ENCODE assay signal across 8 mouse cellular contexts in the genomic region with DNA sequence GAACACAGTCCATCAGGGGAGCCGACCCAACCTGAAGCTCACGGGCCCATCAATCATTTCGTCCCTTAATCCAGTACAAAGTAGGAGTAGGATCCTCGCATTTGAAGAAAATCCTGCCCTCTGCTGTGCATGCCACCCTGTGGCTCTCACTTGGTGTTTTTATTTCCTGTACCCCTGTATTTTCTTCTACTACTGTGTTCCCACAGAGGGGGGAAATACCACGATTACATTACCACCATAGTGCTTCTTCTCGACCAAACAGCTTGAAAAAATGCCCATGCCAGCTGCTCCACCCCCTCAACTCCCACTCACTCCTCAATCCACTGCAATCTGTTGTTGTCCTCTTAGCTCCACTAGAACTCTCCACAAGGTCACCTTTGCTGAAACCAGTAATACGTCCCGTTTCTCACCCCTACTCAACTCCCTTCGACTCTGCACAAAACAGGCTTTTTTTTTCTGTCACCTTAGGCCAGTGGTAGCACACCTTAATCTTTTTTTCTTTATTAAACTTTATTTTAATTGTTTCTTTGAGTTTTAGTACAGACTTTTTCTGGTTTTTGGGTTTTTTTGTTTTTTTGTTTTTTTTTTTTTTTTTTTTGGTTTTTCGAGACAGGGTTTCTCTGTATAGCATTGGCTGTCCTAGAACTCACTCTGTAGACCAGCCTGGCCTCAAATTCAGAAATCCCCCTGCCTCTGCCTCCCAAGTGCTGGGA. TPM values are rescaled to one million over a fixed set of nuclear protein-coding genes. Genes with fewer than 3 reads are reported as not detected.
A peak's percentile ranks its signal among the peaks of the same experiment; 100 is the strongest.
DNase-seq lines count a peak whose midpoint lies in the region; ATAC-seq and TF ChIP-seq lines count a peak whose summit lies in the region.

No protein-coding gene starts in this region.

- peaks cover 22% of the 10 kb centered on the region for H3K36me3 ChIP-seq in kidney, embryonic 15.5 days
- peaks cover 14 to 24% of the 10 kb centered on the region in 2 experiments for H3K36me3 ChIP-seq in CH12.LX (replicated peaks in 1 of 2; ENCODE audit: control insufficient read depth in 1 of 2, insufficient read depth in 1 of 2, low read length in 1 of 2)
- H3K36me3 ChIP-seq in midbrain, postnatal 0 days (ENCODE audit: insufficient read depth, low read length): 0 out of 2 replicates have a peak, but pooled peaks cover 5% of the 10 kb centered on the region

- peak overlapping the region; percentile 65 for H3K4me2 ChIP-seq in kidney, embryonic 15.5 days
- H3K4me2 ChIP-seq in CH12.LX (ENCODE audit: insufficient read depth, low read depth, poor library complexity, severe bottlenecking): peak overlapping the region; percentile 60; the same call in 1 of the 2 replicates
- H3K4me2 ChIP-seq in midbrain, postnatal 0 days (ENCODE audit: low read depth, low read length, poor library complexity, severe bottlenecking): peak overlapping the region; percentile 46

- DNase-seq in kidney, adult 18-20 months: no peak
- DNase-seq in CH12.LX (ENCODE audit: extremely low read depth): no peak
- peak; percentile 63 for DNase-seq in brain, adult 2 months (ENCODE audit: low read depth, low spot score)
- peak; percentile 61 for DNase-seq in induced T-regulatory cell, adult 2 months (ENCODE audit: low read depth)
- peak; percentile 10 for DNase-seq in midbrain, postnatal 0 days (ENCODE audit: low spot score)
- no peak for DNase-seq in adrenal gland, postnatal 4 days (ENCODE audit: low spot score in 2 of 2)
- DNase-seq in gastrocnemius, postnatal 36 days: no peak

- TF ChIP-seq POLR2A in CH12.LX (IDR thresholded peaks at IDR 0.05; ENCODE audit: low read depth, low read length): no peak

- WGBS in kidney, embryonic 15.5 days: 82% methylated on average over 10 of the region's 10 CpGs
- WGBS in midbrain, postnatal 0 days: 78% methylated on average over 10 of the region's 10 CpGs

- peak in 1 of 2 experiments; percentile 8; a peak in 1 of 4 replicates for TF ChIP-seq CTCF in CH12.LX (conservative IDR thresholded peaks at IDR 0.05 in 1 of 2, IDR thresholded peaks at IDR 0.05 in 1 of 2; ENCODE audit: low read depth in 2 of 2, low read length in 2 of 2)
- no peak; the same call in 1 of the 2 replicates for TF ChIP-seq CTCF in midbrain, postnatal 0 days (IDR thresholded peaks at IDR 0.05)

- H3K9me3 ChIP-seq in kidney, embryonic 15.5 days (replicated peaks): no peaks in the 10 kb centered on the region
- no peaks in the 10 kb centered on the region for H3K9me3 ChIP-seq in CH12.LX (replicated peaks; ENCODE audit: low read length)
- no peaks in the 10 kb centered on the region for H3K9me3 ChIP-seq in midbrain, postnatal 0 days (ENCODE audit: low read length)

- dilution Hi-C loops in CH12.LX (cut with MboI; ENCODE audit: extremely low pct_ligation_motif_present, extremely low pct_unique_long_range_greater_than_20kb, low sequenced_read_pairs): no loop called here

- no peak overlapping the region for H3K9ac ChIP-seq in kidney, embryonic 15.5 days
- no peak overlapping the region for H3K9ac ChIP-seq in CH12.LX (ENCODE audit: insufficient read depth, low read depth)
- 0 out of 2 replicates have a peak overlapping the region, but pooled peaks have one; percentile 15 for H3K9ac ChIP-seq in midbrain, postnatal 0 days (replicated peaks; ENCODE audit: low read length, poor library complexity, severe bottlenecking)

- peaks cover 26% of the 10 kb centered on the region for H3K4me1 ChIP-seq in kidney, embryonic 15.5 days
- peaks cover 9 to 39% of the 10 kb centered on the region in 2 experiments; a peak in 3 of 4 replicates for H3K4me1 ChIP-seq in CH12.LX (ENCODE audit: control insufficient read depth in 1 of 2, insufficient read depth in 2 of 2)
- 0 out of 2 replicates have a peak, but pooled peaks cover 4% of the 10 kb centered on the region for H3K4me1 ChIP-seq in midbrain, postnatal 0 days (ENCODE audit: insufficient read depth, low read length)

- peak overlapping the region; percentile 99 for H3K4me3 ChIP-seq in kidney, embryonic 15.5 days (replicated peaks)
- H3K4me3 ChIP-seq in CH12.LX (replicated peaks in 1 of 3; ENCODE audit: low read depth in 2 of 3, low read length in 2 of 3, poor library complexity in 1 of 3): peak overlapping the region in 2 of 3 experiments; percentile 45 to 82
- H3K4me3 ChIP-seq in midbrain, postnatal 0 days (ENCODE audit: low read depth, low read length): peak overlapping the region; percentile 76

- no peak for TF ChIP-seq EP300 in CH12.LX (IDR thresholded peaks at IDR 0.05; ENCODE audit: low read length)

- peaks cover 37% of the 10 kb centered on the region for H3K79me2 ChIP-seq in CH12.LX (replicated peaks; ENCODE audit: control insufficient read depth, extremely low read depth, insufficient read depth, poor library complexity, severe bottlenecking)

- TF ChIP-seq RAD21 in CH12.LX (IDR thresholded peaks at IDR 0.05; ENCODE audit: low read depth, low read length): no peak

- no peaks in the 10 kb centered on the region for H3K27me3 ChIP-seq in kidney, embryonic 15.5 days
- no peaks in the 10 kb centered on the region for H3K27me3 ChIP-seq in CH12.LX (replicated peaks)
- H3K27me3 ChIP-seq in midbrain, postnatal 0 days (ENCODE audit: insufficient read depth, low read length): no peaks in the 10 kb centered on the region

- ATAC-seq in kidney, embryonic 15.5 days (replicated peaks; ENCODE audit: low FRiP score): no peak
- ATAC-seq in midbrain, postnatal 0 days (ENCODE audit: low FRiP score): no peak

- in situ Hi-C loops in CH12.LX (cut with MboI; ENCODE audit: low pct_ligation_motif_present, low pct_unique_long_range_greater_than_20kb, low sequenced_read_pairs): no loop called here

- intact Hi-C loops in gastrocnemius, postnatal 36 days (cut with DNase I): no loop called here

- H3K27ac ChIP-seq in kidney, embryonic 15.5 days: peak overlapping the region; percentile 100
- H3K27ac ChIP-seq in CH12.LX (ENCODE audit: insufficient read depth, low read depth): peak overlapping the region; percentile 94
- peak overlapping the region; percentile 99 for H3K27ac ChIP-seq in midbrain, postnatal 0 days (ENCODE audit: low read depth, low read length)

TF ChIP-seq in CH12.LX, 34 proteins besides CTCF, POLR2A, EP300 and RAD21:
- no peak for TF ChIP-seq SIN3A (IDR thresholded peaks at IDR 0.05; ENCODE audit: low read length)
- peak; percentile 8; the same call in 1 of the 2 replicates for TF ChIP-seq ZNF384 (IDR thresholded peaks at IDR 0.05; ENCODE audit: low read depth, low read length)

RNA-seq across cellular contexts. Expression of a gene that starts 0.9 kb away (rescaled TPM):
- polyA plus RNA-seq in kidney, embryonic 15.5 days (2015; fragmentation: Nextera tagmentation; extraction: Ambion mirVana): 1,007 and 1,133 TPM in 2 replicates
- total RNA-seq in CH12.LX (2012; rRNA removed) (480 and 623 TPM in 2 replicates), CH12.LX (2014; rRNA removed) (1,752 and 1,801 TPM in 2 replicates)
- polyA plus RNA-seq in CH12.LX (2012; ENCODE audit: insufficient read length, low read depth): 960 and 1,020 TPM in 2 replicates
- total RNA-seq in midbrain, postnatal 0 days (2014; rRNA removed): 543 and 643 TPM in 2 replicates
- 972 and 1,028 TPM in 2 replicates for polyA plus RNA-seq in midbrain, postnatal 0 days (2015; fragmentation: Nextera tagmentation; extraction: Ambion mirVana)
- 100 to 1,000 TPM; 361 to 374 TPM for total RNA-seq in adrenal gland, postnatal 4 days (2021)
- 100 to 1,000 TPM; 107 to 124 TPM for total RNA-seq in gastrocnemius, postnatal 36 days (2021)

RNA-seq across cellular contexts. Expression of a gene that starts 22.8 kb away (rescaled TPM):
- 457 and 460 TPM in 2 replicates for polyA plus RNA-seq in kidney, embryonic 15.5 days (2015; fragmentation: Nextera tagmentation; extraction: Ambion mirVana)
- 294 and 358 TPM in 2 replicates for total RNA-seq in CH12.LX (2012; rRNA removed)
- 439 and 448 TPM in 2 replicates for total RNA-seq in CH12.LX (2014; rRNA removed)
- polyA plus RNA-seq in CH12.LX (2012; ENCODE audit: insufficient read length, low read depth): 432 and 479 TPM in 2 replicates
- 744 and 761 TPM in 2 replicates for total RNA-seq in midbrain, postnatal 0 days (2014; rRNA removed)
- 1,252 and 1,259 TPM in 2 replicates for polyA plus RNA-seq in midbrain, postnatal 0 days (2015; fragmentation: Nextera tagmentation; extraction: Ambion mirVana)
- 100 to 1,000 TPM; 149 to 164 TPM for total RNA-seq in adrenal gland, postnatal 4 days (2021)
- 10 to 100 TPM; 34.6 to 48.3 TPM for total RNA-seq in gastrocnemius, postnatal 36 days (2021)

RNA-seq across cellular contexts. Expression of a gene that starts 27.2 kb away (rescaled TPM):
- 174 and 190 TPM in 2 replicates for polyA plus RNA-seq in kidney, embryonic 15.5 days (2015; fragmentation: Nextera tagmentation; extraction: Ambion mirVana)
- total RNA-seq in CH12.LX (2012; rRNA removed) (290 and 340 TPM in 2 replicates), CH12.LX (2014; rRNA removed) (282 and 305 TPM in 2 replicates)
- 326 and 368 TPM in 2 replicates for polyA plus RNA-seq in CH12.LX (2012; ENCODE audit: insufficient read length, low read depth)
- 49.5 and 59.5 TPM in 2 replicates for total RNA-seq in midbrain, postnatal 0 days (2014; rRNA removed)
- 75.6 and 80.3 TPM in 2 replicates for polyA plus RNA-seq in midbrain, postnatal 0 days (2015; fragmentation: Nextera tagmentation; extraction: Ambion mirVana)
- 10 to 100 TPM; 68.9 to 73.6 TPM for total RNA-seq in adrenal gland, postnatal 4 days (2021)
- total RNA-seq in gastrocnemius, postnatal 36 days (2021): 10 to 100 TPM; 15.8 to 20.8 TPM

RNA-seq across cellular contexts. Expression of a gene that starts 45.4 kb away (rescaled TPM):
- polyA plus RNA-seq in kidney, embryonic 15.5 days (2015; fragmentation: Nextera tagmentation; extraction: Ambion mirVana): 72.7 and 76.7 TPM in 2 replicates
- total RNA-seq in CH12.LX (2012; rRNA removed): 151 and 154 TPM in 2 replicates
- total RNA-seq in CH12.LX (2014; rRNA removed): 59.8 and 65.3 TPM in 2 replicates
- polyA plus RNA-seq in CH12.LX (2012; ENCODE audit: insufficient read length, low read depth): 175 and 190 TPM in 2 replicates
- total RNA-seq in midbrain, postnatal 0 days (2014; rRNA removed): 85.3 and 91.1 TPM in 2 replicates
- 131 and 133 TPM in 2 replicates for polyA plus RNA-seq in midbrain, postnatal 0 days (2015; fragmentation: Nextera tagmentation; extraction: Ambion mirVana)
- 100 to 1,000 TPM in 1 of 2 experiments, 10 to 100 TPM in 1; 91.6 to 113 TPM for total RNA-seq in adrenal gland, postnatal 4 days (2021)
- 1 to 10 TPM; 6.5 to 9.2 TPM for total RNA-seq in gastrocnemius, postnatal 36 days (2021)

Comparison
In these comparisons a context has a peak if more than half of its experiments do, and no peak if none do; other contexts are left out.
1. DNase-seq: peak in brain, adult 2 months (single experiment), induced T-regulatory cell, adult 2 months (single experiment) and midbrain, postnatal 0 days (single experiment); none in kidney, adult 18-20 months (single experiment), CH12.LX (single experiment), adrenal gland, postnatal 4 days (0 of 2) and gastrocnemius, postnatal 36 days (0 of 2).
2. Peak in every context shown above with its lines, with median percentiles within 50 percentile points of each other: H3K27ac ChIP-seq, H3K4me2 ChIP-seq and H3K4me3 ChIP-seq.